Mouse (Mus musculus) bone marrow, adult 2 months (tissue): ENCODE results near the gene Gm3739. TPM values are rescaled to one million over a fixed set of nuclear protein-coding genes. Genes with fewer than 3 reads are reported as not detected.
"Not testable (repeated sequence)": the region's sequence is repeated elsewhere in the genome, so short reads cannot be mapped to it uniquely, and the experiment has no call there.

ENCODE experiments used
- H3K27ac ChIP-seq: fragments of 200-500 bp; 2 replicates; pipeline ENCODE4 v1.5.1; 2012; ENCODE audit warnings: low read depth, mild to moderate bottlenecking, control low read depth, inconsistent platforms, low read length; ENCODE audit not compliant: control insufficient read depth, poor library complexity, insufficient read depth
- H3K4me1 ChIP-seq: fragments of 200-500 bp; 2 replicates; pipeline ENCODE4 v1.6.1; 2011; ENCODE audit warnings: low read length; ENCODE audit not compliant: control insufficient read depth, insufficient read depth
- H3K4me3 ChIP-seq: fragments of 200-500 bp; replicated peaks from 2 replicates; pipeline ENCODE3; 2011; ENCODE audit warnings: mild to moderate bottlenecking, low read depth, low read length, control low read depth; ENCODE audit not compliant: control insufficient read depth
- WGBS: fragments of 180-500 bp; shearing (Covaris S2); methylation state at CpG from one replicate; pipeline ENCODE4 v1.1.7; 2018; 5-methylcytosine and 5-hydroxymethylcytosine counted together
- polyA plus RNA-seq: library from polyadenylated mRNA; stranded (reverse); fragments of >200 nt; gene quantifications from 2 replicates; pipeline ENCODE4 v1.2.4, GENCODE M21; 2011; ENCODE audit warnings: low replicate concordance; ENCODE audit not compliant: missing spikeins, insufficient read depth, insufficient read length

The Gm3739 gene
- polyA plus RNA-seq, result not detected in 2 replicates

DNA sequence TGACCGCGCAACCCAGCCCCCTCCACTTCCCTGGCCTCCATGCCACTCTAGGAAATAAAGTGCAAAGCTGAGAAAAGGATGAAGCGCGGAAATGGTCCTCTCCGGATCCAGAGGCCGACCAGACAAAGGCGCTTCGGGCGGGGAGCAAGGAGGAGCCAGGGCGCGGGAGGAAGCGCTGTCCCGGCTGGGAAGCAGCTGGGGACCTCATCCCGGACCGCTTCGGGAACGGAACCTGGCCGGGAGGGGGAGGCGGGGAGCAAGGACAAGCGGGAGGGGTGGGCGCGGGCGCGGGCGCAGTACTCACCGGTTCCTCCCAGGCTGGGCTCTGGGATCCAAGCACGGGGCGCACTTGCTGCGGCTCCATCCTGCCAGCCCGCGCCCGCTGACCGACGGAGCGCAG is at the start of gene Gm3739:
Gene Gm3739 (minus strand): TSS at position 389 of the 400 bp plus-strand sequence.
- under 1% methylated on average over 24 of the region's 35 CpGs for WGBS
- H3K27ac ChIP-seq, H3K4me3 ChIP-seq, H3K4me1 ChIP-seq: not testable (repeated sequence)

GRCm38 (mm10) chr14:7332295-7332694 is 17.4 kb upstream of the Gm3739 start, which contains the start of gene Gm5797:
Gene Gm5797, minus strand, starts transcription at chr14:7332395.
- H3K27ac ChIP-seq, H3K4me1 ChIP-seq, H3K4me3 ChIP-seq: not testable (repeated sequence)
- WGBS, result no CpG with 5 or more reads among the region's 1 CpGs

DNA sequence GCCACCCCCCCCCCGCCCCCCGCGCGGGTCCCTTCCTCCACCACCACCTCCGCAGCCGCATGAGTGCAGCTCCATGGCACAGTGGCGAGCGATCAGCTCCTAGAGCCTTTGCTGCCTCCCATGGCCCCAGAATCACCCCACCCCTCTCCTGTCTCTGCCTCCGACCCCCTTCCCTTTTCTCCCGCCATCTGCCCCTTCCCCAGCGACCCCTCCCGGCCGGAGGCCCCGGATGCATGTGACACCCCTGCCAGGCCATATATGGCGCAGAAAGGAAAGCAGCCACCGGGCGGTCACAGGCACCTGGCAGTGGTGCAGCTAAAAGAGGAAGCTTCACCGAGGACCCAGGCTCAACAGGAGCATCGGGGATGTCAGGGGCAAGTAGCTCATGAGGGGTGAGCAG is 244 bp upstream of the Gm3739 start:
- H3K4me3 ChIP-seq, H3K27ac ChIP-seq, H3K4me1 ChIP-seq: not testable (repeated sequence)
- 0% methylated on average over 15 of the region's 19 CpGs for WGBS

- not testable (repeated sequence) for H3K27ac ChIP-seq, H3K4me3 ChIP-seq, H3K4me1 ChIP-seq
- WGBS, result 59% methylated on average over 3 of the region's 3 CpGs
These were observed 50.2 kb downstream of the Gm3739 start, which contains the start of gene Gm3727 for GRCm38 (mm10) chr14:7264614-7265013. Gene Gm3727, minus strand, starts transcription at chr14:7264714.

Other genes starting within 250 kb of the Gm3739 start
- not detected in 2 replicates for gene Gm3696, start 214.4 kb downstream of the Gm3739 start, polyA plus RNA-seq
- gene Gm6676, start 189.6 kb downstream of the Gm3739 start, polyA plus RNA-seq, result not detected in 2 replicates
- not detected in 2 replicates for gene Gm3512, start 140.5 kb downstream of the Gm3739 start, polyA plus RNA-seq
- not detected in 2 replicates for gene Gm16434, start 120.5 kb downstream of the Gm3739 start, polyA plus RNA-seq
- gene Gm3727, start 50.3 kb downstream of the Gm3739 start, polyA plus RNA-seq, result not detected in 2 replicates
- not detected in 2 replicates for gene Gm5797, start 17.3 kb upstream of the Gm3739 start, polyA plus RNA-seq
- gene Gm8374, start 50.1 kb upstream of the Gm3739 start, polyA plus RNA-seq, result not detected in 2 replicates
- gene Gm3755, start 135.9 kb upstream of the Gm3739 start, polyA plus RNA-seq, result not detected in 2 replicates
- gene Gm3752, start 168.7 kb upstream of the Gm3739 start, polyA plus RNA-seq, result not detected in 2 replicates